Mouse (Mus musculus) C2C12 (cell line): Measurements from ENCODE around the gene Kctd5. TPM values are rescaled to one million over a fixed set of nuclear protein-coding genes. Genes with fewer than 3 reads are reported as not detected.

Experiments used
- microRNA-seq: library from miRNA; unstranded; fragments of <30 nt; microRNA quantifications from one replicate; pipeline ENCODE4, GENCODE M21; 2019; ENCODE audit warnings: borderline microRNAs expressed
- polyA plus RNA-seq: library from polyadenylated mRNA; unstranded; fragments of >200 nt; fragmentation: generic; extraction: Trizol; gene quantifications from one replicate; pipeline ENCODE4 v1.2.1, GENCODE M21; 2012; ENCODE audit warnings: missing spikeins

Kctd5 gene
- polyA plus RNA-seq, 1 experiment = 41.5 TPM

Small RNAs within 50 kb of the gene (microRNA-seq; reads per million reads assigned to microRNA genes)
- gene Gm27700 = not detected

Other genes with a start within 250 kb of the Kctd5 start
- 852 TPM for gene Elob, start 244.3 kb downstream of the Kctd5 start, polyA plus RNA-seq
- not detected for gene Prss33, start 237.4 kb downstream of the Kctd5 start, polyA plus RNA-seq
- gene Prss32, start 229.6 kb downstream of the Kctd5 start, polyA plus RNA-seq = 0.02 TPM
- gene Prss41, start 229.3 kb downstream of the Kctd5 start, polyA plus RNA-seq = 0.02 TPM
- gene Prss21, start 205.4 kb downstream of the Kctd5 start, polyA plus RNA-seq = not detected
- not detected for gene Dcpp1, start 192.6 kb downstream of the Kctd5 start, polyA plus RNA-seq
- gene Dcpp2, start 192.6 kb downstream of the Kctd5 start, polyA plus RNA-seq = not detected
- gene Dcpp3, start 156.0 kb downstream of the Kctd5 start, polyA plus RNA-seq = not detected
- not detected for gene Sbp, start 131.8 kb downstream of the Kctd5 start, polyA plus RNA-seq
- not detected for gene Sbpl, start 118.2 kb downstream of the Kctd5 start, polyA plus RNA-seq
- 0.04 TPM for gene Prss30, start 92.9 kb downstream of the Kctd5 start, polyA plus RNA-seq
- gene Prss22, start 75.4 kb downstream of the Kctd5 start, polyA plus RNA-seq = 0.95 TPM
- 0.16 TPM for gene Prss27, start 35.3 kb downstream of the Kctd5 start, polyA plus RNA-seq
- gene Pdpk1, start 77.4 kb upstream of the Kctd5 start, polyA plus RNA-seq = 7.4 TPM
- 41.9 TPM for gene Amdhd2, start 90.3 kb upstream of the Kctd5 start, polyA plus RNA-seq
- gene Atp6v0c, start 96.2 kb upstream of the Kctd5 start, polyA plus RNA-seq = 377 TPM
- 3.8 TPM for gene Tbc1d24, start 132.1 kb upstream of the Kctd5 start, polyA plus RNA-seq
- 0.26 TPM for gene Ntn3, start 136.0 kb upstream of the Kctd5 start, polyA plus RNA-seq
- 13.2 TPM for gene Tedc2, start 147.4 kb upstream of the Kctd5 start, polyA plus RNA-seq
- gene Ccnf, start 178.0 kb upstream of the Kctd5 start, polyA plus RNA-seq = 38.1 TPM